Mouse (Mus musculus): ENCODE results near the gene Cyp2u1. TPM values are rescaled to one million over a fixed set of nuclear protein-coding genes. Genes with fewer than 3 reads are reported as not detected.

The Cyp2u1 gene
- polyA plus RNA-seq, 1 experiment from 2014 or later: 1.4 TPM

- no peak overlapping the region for H3K4me2 ChIP-seq (ENCODE audit: low read depth, low read length)
- 90% methylated on average over 2 of the region's 2 CpGs for whole genome bisulfite sequencing
- H3K27ac ChIP-seq (replicated peaks; ENCODE audit: low read depth, low read length): no peak overlapping the region
Observed at GRCm38 (mm10) chr3:131250283-131250682, 52.7 kb downstream of the Cyp2u1 start.

GRCm38 (mm10) chr3:131248444-131248843 is 54.6 kb downstream of the Cyp2u1 start:
- H3K9me3 ChIP-seq (replicated peaks; ENCODE audit: control insufficient read depth, low read length): no peaks in the 10 kb centered on the region
- H3K27me3 ChIP-seq (ENCODE audit: control insufficient read depth, insufficient read depth, low read length): no peaks in the 10 kb centered on the region
- H3K4me1 ChIP-seq (ENCODE audit: control insufficient read depth, insufficient read depth, low read length): no peaks in the 10 kb centered on the region; the same call in 1 of the 2 replicates
- H3K4me2 ChIP-seq (ENCODE audit: low read depth, low read length): no peak overlapping the region
- DNase-seq (ENCODE audit: low spot score) (no peak), ATAC-seq (replicated peaks; ENCODE audit: insufficient number of reproducible peaks, low FRiP score, low TSS enrichment, low read depth) (no peak)
- H3K9ac ChIP-seq (replicated peaks; ENCODE audit: low read length): no peak overlapping the region
- H3K36me3 ChIP-seq (replicated peaks; ENCODE audit: control insufficient read depth, insufficient read depth, low read depth, low read length): no peaks in the 10 kb centered on the region
- WGBS: 85% methylated on average over 10 of the region's 10 CpGs
- no peak overlapping the region for H3K4me3 ChIP-seq (ENCODE audit: low read depth, low read length)
- H3K27ac ChIP-seq (replicated peaks; ENCODE audit: low read depth, low read length): no peak overlapping the region

More at GRCm38 (mm10) chr3:131250283-131250682, 52.7 kb downstream of the Cyp2u1 start:
- H3K36me3 ChIP-seq (replicated peaks; ENCODE audit: control insufficient read depth, insufficient read depth, low read depth, low read length): no peaks in the 10 kb centered on the region
- H3K9me3 ChIP-seq (replicated peaks; ENCODE audit: control insufficient read depth, low read length): no peaks in the 10 kb centered on the region
- H3K4me3 ChIP-seq (ENCODE audit: low read depth, low read length): no peak overlapping the region
- ATAC-seq (replicated peaks; ENCODE audit: insufficient number of reproducible peaks, low FRiP score, low TSS enrichment, low read depth) (no peak), DNase-seq (ENCODE audit: low spot score) (no peak)
- no peaks in the 10 kb centered on the region for H3K4me1 ChIP-seq (ENCODE audit: control insufficient read depth, insufficient read depth, low read length)
- H3K9ac ChIP-seq (replicated peaks; ENCODE audit: low read length): no peak overlapping the region
- H3K27me3 ChIP-seq (ENCODE audit: control insufficient read depth, insufficient read depth, low read length): no peaks in the 10 kb centered on the region

GRCm38 (mm10) chr3:131247851-131248250 is 55.2 kb downstream of the Cyp2u1 start:
- DNase-seq (ENCODE audit: low spot score) (no peak), ATAC-seq (replicated peaks; ENCODE audit: insufficient number of reproducible peaks, low FRiP score, low TSS enrichment, low read depth) (no peak)
- Histone ChIP-seq H3K4me2 (ENCODE audit: low read depth, low read length) (no peak overlapping the region), H3K9ac (replicated peaks; ENCODE audit: low read length) (no peak overlapping the region), H3K27me3 (ENCODE audit: control insufficient read depth, insufficient read depth, low read length) (no peaks in the 10 kb centered on the region), H3K4me1 (ENCODE audit: control insufficient read depth, insufficient read depth, low read length) (no peaks in the 10 kb centered on the region; the same call in 1 of the 2 replicates), H3K27ac (replicated peaks; ENCODE audit: low read depth, low read length) (no peak overlapping the region), H3K4me3 (ENCODE audit: low read depth, low read length) (no peak overlapping the region), H3K9me3 (replicated peaks; ENCODE audit: control insufficient read depth, low read length) (no peaks in the 10 kb centered on the region), H3K36me3 (replicated peaks; ENCODE audit: control insufficient read depth, insufficient read depth, low read depth, low read length) (no peaks in the 10 kb centered on the region)
- 89% methylated on average over 5 of the region's 5 CpGs for whole genome bisulfite sequencing

GRCm38 (mm10) chr3:131247447-131247846 is 55.6 kb downstream of the Cyp2u1 start:
- WGBS: 81% methylated on average over 6 of the region's 6 CpGs

GRCm38 (mm10) chr3:131246579-131247046 is 56.4 kb downstream of the Cyp2u1 start:
- Histone ChIP-seq H3K27ac (replicated peaks; ENCODE audit: low read depth, low read length) (no peak overlapping the region), H3K4me1 (ENCODE audit: control insufficient read depth, insufficient read depth, low read length) (no peaks in the 10 kb centered on the region; the same call in 1 of the 2 replicates), H3K27me3 (ENCODE audit: control insufficient read depth, insufficient read depth, low read length) (no peaks in the 10 kb centered on the region), H3K4me3 (ENCODE audit: low read depth, low read length) (no peak overlapping the region), H3K36me3 (replicated peaks; ENCODE audit: control insufficient read depth, insufficient read depth, low read depth, low read length) (no peaks in the 10 kb centered on the region; the same call in 1 of the 2 replicates), H3K9me3 (replicated peaks; ENCODE audit: control insufficient read depth, low read length) (no peaks in the 10 kb centered on the region), H3K4me2 (ENCODE audit: low read depth, low read length) (no peak overlapping the region), H3K9ac (replicated peaks; ENCODE audit: low read length) (no peak overlapping the region)
- 91% methylated on average over 8 of the region's 8 CpGs for WGBS
- DNase-seq (ENCODE audit: low spot score) (no peak), ATAC-seq (replicated peaks; ENCODE audit: insufficient number of reproducible peaks, low FRiP score, low TSS enrichment, low read depth) (no peak)

More at GRCm38 (mm10) chr3:131247447-131247846, 55.6 kb downstream of the Cyp2u1 start:
- Histone ChIP-seq H3K4me1 (ENCODE audit: control insufficient read depth, insufficient read depth, low read length) (no peaks in the 10 kb centered on the region; the same call in 1 of the 2 replicates), H3K4me3 (ENCODE audit: low read depth, low read length) (no peak overlapping the region), H3K36me3 (replicated peaks; ENCODE audit: control insufficient read depth, insufficient read depth, low read depth, low read length) (no peaks in the 10 kb centered on the region), H3K27me3 (ENCODE audit: control insufficient read depth, insufficient read depth, low read length) (no peaks in the 10 kb centered on the region), H3K9me3 (replicated peaks; ENCODE audit: control insufficient read depth, low read length) (no peaks in the 10 kb centered on the region), H3K9ac (replicated peaks; ENCODE audit: low read length) (no peak overlapping the region), H3K4me2 (ENCODE audit: low read depth, low read length) (no peak overlapping the region), H3K27ac (replicated peaks; ENCODE audit: low read depth, low read length) (no peak overlapping the region)
- ATAC-seq (replicated peaks; ENCODE audit: insufficient number of reproducible peaks, low FRiP score, low TSS enrichment, low read depth): no peak
- DNase-seq (ENCODE audit: low spot score): no peak

GRCm38 (mm10) chr3:131245766-131246578 is 57.1 kb downstream of the Cyp2u1 start:
- H3K4me1 ChIP-seq (ENCODE audit: control insufficient read depth, insufficient read depth, low read length): no peaks in the 10 kb centered on the region; the same call in 1 of the 2 replicates
- H3K27ac ChIP-seq (replicated peaks; ENCODE audit: low read depth, low read length): no peak overlapping the region
- H3K27me3 ChIP-seq (ENCODE audit: control insufficient read depth, insufficient read depth, low read length): no peaks in the 10 kb centered on the region
- H3K4me2 ChIP-seq (ENCODE audit: low read depth, low read length): no peak overlapping the region
- no peak overlapping the region for H3K9ac ChIP-seq (replicated peaks; ENCODE audit: low read length)
- H3K36me3 ChIP-seq (replicated peaks; ENCODE audit: control insufficient read depth, insufficient read depth, low read depth, low read length): no peaks in the 10 kb centered on the region; the same call in 1 of the 2 replicates
- ATAC-seq (replicated peaks; ENCODE audit: insufficient number of reproducible peaks, low FRiP score, low TSS enrichment, low read depth) (no peak), DNase-seq (ENCODE audit: low spot score) (peak; percentile 87)
- H3K9me3 ChIP-seq (replicated peaks; ENCODE audit: control insufficient read depth, low read length): no peaks in the 10 kb centered on the region
- H3K4me3 ChIP-seq (ENCODE audit: low read depth, low read length): no peak overlapping the region
- 62% methylated on average over 11 of the region's 11 CpGs for WGBS

Other genes starting within 250 kb of the Cyp2u1 start
- 73.9 and 87.2 TPM in 2 replicates for gene Lef1, start 192.8 kb downstream of the Cyp2u1 start, polyA plus RNA-seq (2014; fragmentation: Nextera tagmentation; extraction: Ambion mirVana)
- gene Hadh, start 31.1 kb downstream of the Cyp2u1 start, polyA plus RNA-seq (2014; fragmentation: Nextera tagmentation; extraction: Ambion mirVana): 107 and 116 TPM in 2 replicates
- gene Sgms2, start 188.2 kb upstream of the Cyp2u1 start, polyA plus RNA-seq (2014; fragmentation: Nextera tagmentation; extraction: Ambion mirVana): 0.46 and 2.0 TPM in 2 replicates

Data from embryonic facial prominence, embryonic 11.5 days (tissue).